Mouse (Mus musculus) liver, embryonic 16.5 days (tissue): Measurements from ENCODE around the gene Baat. TPM values are rescaled to one million over a fixed set of nuclear protein-coding genes. Genes with fewer than 3 reads are reported as not detected.
"Not testable (repeated sequence)": the region's sequence is repeated elsewhere in the genome, so short reads cannot be mapped to it uniquely, and the experiment has no call there.

Experiments used
- ATAC-seq: fragments of 200-750 bp; cut with Nextera tagmentation; 2 replicates; pipeline ENCODE4 v1.8.0; 2017; ENCODE audit warnings: low read depth, mild to moderate bottlenecking, moderate number of reproducible peaks, moderate library complexity
- H3K27ac ChIP-seq: fragments of 300-500 bp; sonication (generic); 2 replicates; pipeline ENCODE4 v1.5.1; 2014; ENCODE audit warnings: mild to moderate bottlenecking, low read length
- H3K27me3 ChIP-seq: fragments of 300-500 bp; sonication (generic); 2 replicates; pipeline ENCODE4 v1.6.1; 2014; ENCODE audit warnings: low read depth, low read length, mixed read lengths; ENCODE audit not compliant: control insufficient read depth, insufficient read depth
- H3K36me3 ChIP-seq: fragments of 300-500 bp; sonication (generic); 2 replicates; pipeline ENCODE4 v1.6.1; 2014; ENCODE audit warnings: mild to moderate bottlenecking; ENCODE audit not compliant: control insufficient read depth, insufficient read depth
- H3K4me1 ChIP-seq: fragments of 300-500 bp; sonication (generic); 2 replicates; pipeline ENCODE4 v1.6.1; 2014; ENCODE audit warnings: low read depth, low read length, mixed read lengths; ENCODE audit not compliant: control insufficient read depth
- H3K4me2 ChIP-seq: fragments of 300-500 bp; sonication (generic); 2 replicates; pipeline ENCODE4 v1.6.1; 2014; ENCODE audit warnings: low read depth, low read length, mixed read lengths
- H3K4me3 ChIP-seq: fragments of 300-500 bp; sonication (generic); 2 replicates; pipeline ENCODE4 v1.5.1; 2014; ENCODE audit warnings: low read depth, mild to moderate bottlenecking, low read length
- H3K9ac ChIP-seq: fragments of 300-500 bp; sonication (generic); 2 replicates; pipeline ENCODE4 v1.6.1; 2014; ENCODE audit warnings: low read depth, low read length
- H3K9me3 ChIP-seq: fragments of 300-500 bp; sonication (generic); replicated peaks from 2 replicates; pipeline ENCODE4 v1.6.1; 2016; ENCODE audit warnings: low read length; ENCODE audit not compliant: control insufficient read depth
- WGBS: fragments of 180-500 bp; shearing (Covaris S2); extraction: QIAGEN DNeasy Blood & Tissue Kit; methylation state at CpG from one replicate; pipeline ENCODE4 v1.1.7; 2014; ENCODE audit not compliant: insufficient replicate concordance; 5-methylcytosine and 5-hydroxymethylcytosine counted together
- polyA plus RNA-seq: library from polyadenylated mRNA; unstranded; fragments of >200 nt; fragmentation: Nextera tagmentation; extraction: Ambion mirVana; gene quantifications from 2 replicates; pipeline ENCODE4 v1.2.1, GENCODE M21; 2015

Baat gene
- polyA plus RNA-seq, 1 experiment from 2014 or later = 3.3 TPM

DNA sequence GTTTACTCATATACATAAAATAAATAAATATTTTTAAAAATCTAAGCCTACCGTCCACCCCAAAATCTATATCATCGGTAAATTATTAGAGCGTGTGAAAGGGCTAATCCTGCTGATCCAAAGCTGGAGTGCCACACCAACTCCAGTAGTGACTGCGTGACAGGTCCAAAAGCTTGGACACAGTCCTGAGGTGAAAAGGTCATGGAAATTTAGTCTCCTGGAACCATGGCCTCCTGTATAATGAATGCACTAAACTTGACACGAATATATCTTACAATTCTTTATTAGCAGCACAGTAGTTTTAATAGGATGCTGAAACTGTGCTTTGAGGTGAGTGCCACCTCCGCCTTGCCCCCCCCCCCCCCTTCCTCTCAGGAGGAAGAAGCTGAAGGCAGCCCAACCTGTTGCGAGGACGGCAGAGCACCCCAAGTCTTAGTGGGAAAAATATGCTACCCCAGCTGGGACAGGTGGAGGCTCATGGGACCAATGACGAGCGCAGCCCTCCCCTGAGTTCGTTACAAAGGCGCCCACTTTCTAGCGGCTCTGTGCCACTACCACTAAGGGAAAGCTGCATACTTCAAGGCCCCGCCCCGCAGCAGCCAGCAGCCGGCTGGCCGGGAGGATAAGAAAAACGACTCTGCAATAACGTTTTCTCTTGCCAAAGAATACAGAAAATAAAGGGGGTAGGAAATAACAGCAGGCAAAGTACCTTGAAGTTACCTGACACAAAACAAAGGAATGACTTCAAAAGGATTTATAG lies 28.1 kb downstream of the Baat start:
- ATAC-seq = peak; percentile 78
- no peaks in the 10 kb centered on the region for H3K36me3 ChIP-seq
- peaks cover 35% of the 10 kb centered on the region for H3K4me1 ChIP-seq

DNA sequence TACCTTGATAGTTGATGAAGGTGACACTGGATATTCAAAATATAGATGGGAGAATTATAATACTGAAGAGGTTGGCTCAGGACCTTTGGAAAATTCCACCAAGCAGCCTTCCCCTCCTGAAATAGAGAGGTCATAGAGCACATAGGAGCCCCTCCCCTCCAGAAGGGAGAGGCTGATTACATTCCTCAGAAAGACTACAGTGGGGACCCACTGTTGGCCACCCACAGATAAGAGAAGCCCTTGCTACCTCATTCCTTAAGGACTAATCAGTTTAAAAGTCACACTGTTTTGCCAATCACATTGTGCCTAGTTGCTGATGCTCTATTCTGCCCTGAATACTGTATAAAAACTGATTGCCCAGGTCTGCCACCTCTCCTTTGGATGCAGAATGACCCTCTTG lies 31.8 kb downstream of the Baat start:
- H3K4me1 ChIP-seq = peaks cover 32% of the 10 kb centered on the region
- H3K4me3 ChIP-seq = no peak overlapping the region
- peak overlapping the region; percentile 2 for H3K4me2 ChIP-seq
- peak; percentile 85 for ATAC-seq
- no peaks in the 10 kb centered on the region for H3K9me3 ChIP-seq
- H3K27ac ChIP-seq = peak overlapping the region; percentile 20
- H3K36me3 ChIP-seq = no peaks in the 10 kb centered on the region
- H3K9ac ChIP-seq = no peak overlapping the region
- no peaks in the 10 kb centered on the region for H3K27me3 ChIP-seq

More for the DNA sequence above, 28.1 kb downstream of the Baat start:
- H3K9ac ChIP-seq = peak overlapping the region; percentile 62
- H3K4me3 ChIP-seq = peak overlapping the region; percentile 46
- 16% methylated on average over 19 of the region's 19 CpGs for WGBS
- H3K9me3 ChIP-seq = no peaks in the 10 kb centered on the region
- no peaks in the 10 kb centered on the region for H3K27me3 ChIP-seq
- peak overlapping the region; percentile 74 for H3K27ac ChIP-seq
- H3K4me2 ChIP-seq = peak overlapping the region; percentile 76

DNA sequence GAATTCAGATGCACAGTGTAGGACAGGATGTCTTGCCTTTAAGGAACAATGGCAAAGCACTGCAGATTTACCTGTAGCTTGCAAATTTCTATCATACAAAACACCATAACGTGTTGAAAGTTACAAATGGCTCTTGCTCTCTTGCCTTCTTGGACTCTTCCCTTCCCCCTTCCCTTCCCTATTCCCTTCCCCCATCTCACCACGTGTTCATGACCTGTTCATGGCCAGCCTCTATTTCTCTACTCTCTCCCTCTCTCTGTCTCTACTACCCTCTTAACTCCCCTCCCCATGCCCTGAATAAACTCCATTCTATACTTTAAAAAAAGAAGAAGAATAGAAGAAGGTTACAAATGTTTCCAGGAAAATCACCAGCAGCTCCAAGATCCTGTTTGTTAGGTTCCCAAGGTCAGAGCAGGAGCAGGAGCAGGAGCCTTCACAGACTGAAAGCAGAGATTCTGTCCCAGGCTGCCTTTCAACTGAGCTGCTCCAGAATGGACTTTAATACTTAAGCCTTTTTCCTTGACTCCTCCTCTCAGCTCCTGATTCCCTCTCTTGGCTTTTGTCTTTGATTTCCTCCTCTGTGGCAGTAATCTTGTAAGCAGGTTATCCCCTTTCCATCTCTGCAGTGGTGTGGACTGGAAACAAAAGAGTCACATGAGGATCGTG lies 32.8 kb downstream of the Baat start, which contains the start of gene Acnat1:
TSS of gene Acnat1 (minus strand) at position 478 of the 666 bp plus-strand sequence.
- no peak within 1 kb of the TSS for H3K4me3 ChIP-seq
- H3K9ac ChIP-seq = no peak within 1 kb of the TSS
- H3K27ac ChIP-seq = peak within 1 kb of the TSS; percentile 20
- H3K27me3 ChIP-seq = no peaks in the 10 kb centered on the region
- no peaks in the 10 kb centered on the region for H3K36me3 ChIP-seq
- H3K4me2 ChIP-seq = peak within 1 kb of the TSS; percentile 2
- no peak for ATAC-seq
- no peaks in the 10 kb centered on the region for H3K9me3 ChIP-seq
- peaks cover 32% of the 10 kb centered on the region for H3K4me1 ChIP-seq
- 38% methylated on average over 3 of the region's 3 CpGs for WGBS

DNA sequence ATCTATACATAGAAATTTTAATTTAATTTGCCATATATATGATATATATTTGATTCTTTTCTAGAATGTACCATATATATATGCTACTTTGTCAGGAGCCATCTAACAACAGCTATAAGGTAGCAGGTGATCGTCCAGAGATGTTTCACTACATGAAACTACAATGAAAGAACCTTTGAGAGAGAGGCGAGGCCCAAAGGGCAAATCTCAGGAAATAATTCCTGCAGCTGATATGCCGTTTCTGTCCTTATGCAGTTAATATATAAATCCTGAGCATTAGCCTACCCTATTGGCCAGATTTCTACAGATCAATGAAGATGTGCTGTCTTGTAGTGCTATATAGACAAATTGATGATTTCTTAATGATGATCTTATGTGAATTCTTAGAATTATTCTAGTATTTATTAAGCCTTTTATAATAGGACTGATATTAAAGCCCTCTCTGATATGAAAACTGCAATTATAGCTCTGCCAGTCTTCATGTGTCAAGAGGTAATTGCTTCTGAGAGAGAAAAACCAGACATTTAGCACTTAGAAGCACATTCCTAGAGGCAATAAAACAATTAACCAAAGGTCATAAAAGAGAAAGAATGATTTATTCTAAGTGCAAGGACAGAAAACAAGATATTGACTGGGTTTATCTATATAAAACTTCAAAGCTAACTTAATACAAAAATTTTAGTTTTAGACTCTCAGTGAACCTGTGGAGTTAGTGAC lies 36.8 kb downstream of the Baat start:
- Histone ChIP-seq H3K27me3 (no peaks in the 10 kb centered on the region), H3K4me2 (no peak overlapping the region), H3K4me3 (no peak overlapping the region), H3K36me3 (no peaks in the 10 kb centered on the region), H3K9me3 (no peaks in the 10 kb centered on the region), H3K27ac (no peak overlapping the region), H3K4me1 (peaks cover 3% of the 10 kb centered on the region; the same call in 1 of the 2 replicates), H3K9ac (no peak overlapping the region)
- 63% methylated on average over 3 of the region's 3 CpGs for WGBS
- no peak for ATAC-seq

DNA sequence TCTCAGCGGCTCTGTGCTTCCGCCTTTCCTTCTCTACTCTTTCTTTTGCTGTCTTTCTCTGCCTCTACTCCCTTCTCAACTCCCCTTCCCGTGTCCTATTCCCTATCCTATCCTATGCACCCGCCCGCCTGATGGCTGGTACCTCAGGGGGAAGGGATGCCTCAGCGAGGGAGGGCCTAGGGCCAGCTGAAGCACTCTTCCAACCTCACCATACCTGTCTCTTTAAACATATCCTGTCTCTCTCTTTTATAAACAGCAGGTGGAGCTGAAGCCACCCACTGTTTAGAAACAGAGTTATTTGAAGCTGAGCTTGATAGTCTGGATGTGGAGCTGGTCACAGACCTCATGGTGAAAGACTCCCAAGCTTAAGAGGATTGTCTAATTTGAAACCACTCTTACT lies 39.0 kb downstream of the Baat start:
- Histone ChIP-seq H3K4me1 (no peaks in the 10 kb centered on the region), H3K4me3 (no peak overlapping the region), H3K9ac (no peak overlapping the region), H3K27ac (no peak overlapping the region), H3K27me3 (no peaks in the 10 kb centered on the region), H3K9me3 (no peaks in the 10 kb centered on the region), H3K4me2 (no peak overlapping the region), H3K36me3 (no peaks in the 10 kb centered on the region)
- ATAC-seq = no peak
- 74% methylated on average over 6 of the region's 6 CpGs for WGBS

DNA sequence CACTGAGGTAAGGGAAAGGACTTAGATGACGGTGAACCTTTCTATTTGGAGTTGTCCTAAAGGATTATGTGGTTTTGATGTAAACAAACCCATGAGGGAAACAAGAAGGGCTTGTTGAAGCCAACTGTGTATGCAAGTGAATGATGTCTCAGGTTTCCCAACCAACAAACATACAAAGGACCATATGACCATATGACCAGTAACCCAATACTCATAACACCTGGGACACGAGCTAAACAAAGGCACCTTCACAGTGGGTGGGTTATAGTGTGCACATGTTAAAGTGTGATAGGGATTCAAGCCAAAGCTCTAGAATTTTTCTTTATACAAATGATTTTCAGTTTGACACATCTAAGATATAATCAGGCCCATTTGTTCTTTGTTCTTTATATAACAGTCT lies 50.2 kb downstream of the Baat start:
- Histone ChIP-seq H3K9me3 (no peaks in the 10 kb centered on the region), H3K9ac (no peak overlapping the region), H3K27me3 (no peaks in the 10 kb centered on the region), H3K27ac (no peak overlapping the region), H3K4me1 (peaks cover 8% of the 10 kb centered on the region), H3K36me3 (no peaks in the 10 kb centered on the region), H3K4me3 (no peak overlapping the region), H3K4me2 (no peak overlapping the region)
- 67% methylated on average over 2 of the region's 2 CpGs for WGBS
- no peak for ATAC-seq

DNA sequence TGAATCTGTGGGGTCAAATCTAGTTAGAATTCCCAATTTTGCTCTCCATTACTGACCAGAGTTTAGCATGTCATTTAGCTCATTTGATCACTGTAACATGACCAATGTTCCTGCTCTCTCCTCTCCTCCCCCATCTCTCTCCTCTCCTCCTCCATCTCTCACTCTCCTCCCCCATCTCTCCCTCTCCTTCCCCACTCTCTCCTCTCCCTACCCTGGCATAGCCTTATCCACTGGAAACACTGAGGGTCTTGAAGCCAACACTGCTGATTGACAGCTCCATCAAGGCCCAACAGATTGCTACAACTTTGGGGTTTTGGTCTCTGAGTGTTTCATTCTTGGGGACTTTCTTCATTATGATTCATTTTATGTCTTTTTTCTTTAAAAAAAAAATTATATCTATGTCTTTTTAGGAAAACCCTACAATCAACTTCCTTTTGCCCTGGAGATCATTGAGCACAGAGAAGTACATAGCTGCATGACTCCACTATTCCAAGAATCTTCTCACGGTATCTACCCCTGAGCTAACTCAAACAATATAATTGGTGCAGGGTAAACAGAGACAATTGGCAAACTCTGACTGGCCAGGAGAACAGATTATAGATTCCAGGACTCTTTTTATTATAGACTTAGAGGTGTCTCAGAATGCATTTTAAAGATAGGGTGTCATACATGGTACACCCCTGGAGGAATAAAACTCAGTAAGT lies 54.4 kb downstream of the Baat start:
- Histone ChIP-seq H3K4me2 (no peak overlapping the region), H3K9ac (no peak overlapping the region), H3K27ac (peak overlapping the region; percentile 74), H3K4me3 (no peak overlapping the region), H3K9me3 (no peaks in the 10 kb centered on the region), H3K27me3 (no peaks in the 10 kb centered on the region), H3K4me1 (peaks cover 8% of the 10 kb centered on the region), H3K36me3 (no peaks in the 10 kb centered on the region)
- peak; percentile 49 for ATAC-seq
- WGBS = 40% methylated on average over 1 of the region's 1 CpGs

DNA sequence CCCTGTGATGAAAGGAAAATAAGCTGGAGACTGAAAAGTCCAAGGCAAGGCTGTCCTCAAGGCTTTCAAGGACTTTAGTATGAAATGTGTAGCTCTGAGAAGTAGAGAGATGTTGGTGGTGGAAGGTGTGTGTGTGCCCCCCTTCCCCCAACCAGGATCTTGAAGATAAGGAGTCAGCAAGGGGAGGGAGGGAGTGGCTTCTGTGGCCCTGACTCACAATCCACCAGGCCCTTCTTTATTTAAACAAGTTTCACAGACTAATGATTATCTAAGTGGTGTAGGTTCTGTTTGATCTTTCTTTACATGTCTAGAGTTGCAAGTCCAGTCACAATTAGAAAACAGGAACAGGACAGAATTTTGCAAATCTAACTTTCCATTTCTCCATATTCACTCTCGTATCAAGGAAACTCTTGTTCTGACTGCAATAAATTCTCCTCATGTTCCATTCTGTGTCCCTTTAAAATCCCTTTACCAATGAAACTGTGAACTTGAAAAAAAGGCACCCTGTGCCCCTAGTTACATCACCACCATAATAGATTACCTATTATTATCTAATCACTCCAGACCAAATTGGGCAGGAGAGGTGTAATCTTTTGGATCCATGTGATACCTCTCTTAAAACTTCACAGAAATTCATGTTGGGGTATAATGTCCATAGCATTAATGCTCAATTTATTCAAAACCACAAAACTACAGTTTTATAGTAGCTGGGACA lies 55.1 kb downstream of the Baat start:
- ATAC-seq = peak; percentile 80
- H3K4me1 ChIP-seq, H3K9ac ChIP-seq, H3K9me3 ChIP-seq, H3K27me3 ChIP-seq, H3K4me2 ChIP-seq, H3K4me3 ChIP-seq, H3K36me3 ChIP-seq: not testable (repeated sequence)
- no CpG with 5 or more reads among the region's 1 CpGs for WGBS
- H3K27ac ChIP-seq = peak overlapping the region; percentile 74
